Mouse (Mus musculus) right cerebral cortex, postnatal 10 days (tissue): ENCODE measurements around the gene Sec23ip.
A peak's percentile ranks its signal among the peaks of the same experiment; 100 is the strongest.
"Not testable (repeated sequence)": the region's sequence is repeated elsewhere in the genome, so short reads cannot be mapped to it uniquely, and the experiment has no call there.

Experiments used
- DNase-seq, 2 experiments: peaks; one replicate each; pipeline ENCODE4 v3.0.0; 2021; ENCODE audit warnings: low spot score in 2 of 2

Gene Sec23ip

DNA sequence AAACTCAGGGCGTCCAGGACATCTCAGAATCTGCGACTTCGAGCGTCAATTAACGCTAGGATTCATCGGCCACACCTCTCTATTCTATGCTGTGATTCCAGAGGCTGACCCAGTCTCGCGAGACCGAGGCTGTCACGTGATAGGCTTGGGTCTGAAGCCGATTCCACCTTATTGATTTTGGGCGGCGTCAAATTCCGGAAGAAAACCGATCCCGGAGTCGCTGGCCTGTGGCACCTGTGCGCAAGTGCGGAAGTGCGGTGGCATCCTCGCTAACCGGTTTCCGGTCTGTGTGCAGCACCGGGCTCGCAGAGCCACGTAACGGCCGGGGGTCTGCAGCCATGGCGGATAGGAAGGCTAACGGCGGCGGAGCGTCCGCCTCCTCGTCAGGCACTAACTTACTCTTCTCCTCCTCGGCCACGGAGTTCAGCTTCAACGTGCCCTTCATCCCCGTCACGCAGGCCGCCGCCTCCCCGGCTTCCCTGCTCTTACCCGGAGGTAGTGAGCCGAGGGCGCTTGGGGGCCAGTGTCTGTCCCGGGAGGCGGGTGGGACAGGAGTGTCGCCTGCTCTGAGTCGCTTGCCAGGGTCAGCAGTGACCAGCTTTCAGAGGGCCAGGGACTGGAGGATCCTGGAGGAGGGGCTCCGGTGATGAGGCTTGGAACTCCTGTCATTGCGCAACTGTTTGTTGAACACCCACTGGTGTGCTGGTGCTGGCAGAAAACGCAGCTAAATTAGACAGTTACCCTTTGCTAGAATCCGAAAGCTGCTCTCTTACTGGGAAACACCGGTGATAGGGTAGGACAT lies at the start of gene Sec23ip:
Gene Sec23ip, plus strand, starts transcription at position 260 of the 802 bp plus-strand sequence.
- DNase-seq: peak; percentile 99 to 100

DNA sequence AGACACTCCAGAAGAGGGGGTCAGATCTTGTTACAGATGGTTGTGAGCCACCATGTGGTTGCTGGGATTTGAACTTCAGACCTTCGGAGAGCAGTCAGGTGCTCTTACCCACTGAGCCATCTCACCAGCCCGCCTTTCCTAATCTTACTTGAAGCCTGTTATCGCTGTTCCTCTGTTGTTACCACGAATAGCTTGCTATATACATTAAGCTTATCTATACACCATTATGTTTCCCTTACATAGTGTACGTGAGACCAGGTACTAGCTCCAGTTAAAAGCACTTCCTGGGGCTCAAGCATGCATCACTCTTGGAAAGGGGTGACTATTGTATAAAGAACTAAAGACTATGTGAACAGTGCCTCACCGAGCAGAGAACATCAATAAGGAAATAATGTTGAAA lies 44.8 kb upstream of the Sec23ip start:
- DNase-seq: not testable (repeated sequence)

DNA sequence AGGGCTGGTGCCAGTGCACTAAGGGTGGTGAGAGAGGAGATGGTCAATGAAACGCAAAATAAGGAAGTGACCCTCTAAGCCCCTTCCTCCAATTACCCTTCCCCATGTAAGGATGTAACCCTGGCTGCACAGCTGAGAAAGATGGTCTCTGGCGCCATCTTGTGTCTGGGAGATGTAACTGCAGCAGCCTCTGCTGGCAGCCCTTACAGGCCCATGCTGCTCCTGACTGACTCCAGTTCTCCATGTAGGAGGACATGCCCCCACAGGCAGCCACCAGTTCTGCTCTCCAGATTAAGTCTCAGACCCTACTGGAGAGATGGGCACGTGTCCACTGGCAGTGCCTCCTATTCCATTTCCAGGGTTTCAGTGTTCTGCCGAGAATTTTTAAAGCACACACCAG lies 39.0 kb upstream of the Sec23ip start:
- peak; percentile 74 to 78 for DNase-seq

DNA sequence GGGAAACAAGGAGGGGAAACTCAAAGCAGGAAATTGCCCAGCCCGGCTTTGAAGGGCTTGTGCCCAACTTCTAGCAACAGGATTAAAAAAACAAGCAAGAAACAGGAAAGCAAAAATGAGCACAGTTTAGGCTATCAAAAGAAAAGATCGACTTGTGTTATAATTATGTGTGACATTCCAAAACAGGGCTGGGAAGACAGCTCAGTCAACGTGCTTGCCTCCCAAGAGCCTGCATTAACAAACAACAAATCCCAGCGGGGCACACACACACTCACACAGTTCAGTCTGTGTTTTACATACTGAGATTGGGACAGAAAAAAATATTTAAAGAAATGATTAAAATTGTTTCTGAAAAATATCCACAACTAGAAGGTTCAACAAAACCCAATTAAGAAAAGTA lies 26.8 kb upstream of the Sec23ip start:
- no peak for DNase-seq

DNA sequence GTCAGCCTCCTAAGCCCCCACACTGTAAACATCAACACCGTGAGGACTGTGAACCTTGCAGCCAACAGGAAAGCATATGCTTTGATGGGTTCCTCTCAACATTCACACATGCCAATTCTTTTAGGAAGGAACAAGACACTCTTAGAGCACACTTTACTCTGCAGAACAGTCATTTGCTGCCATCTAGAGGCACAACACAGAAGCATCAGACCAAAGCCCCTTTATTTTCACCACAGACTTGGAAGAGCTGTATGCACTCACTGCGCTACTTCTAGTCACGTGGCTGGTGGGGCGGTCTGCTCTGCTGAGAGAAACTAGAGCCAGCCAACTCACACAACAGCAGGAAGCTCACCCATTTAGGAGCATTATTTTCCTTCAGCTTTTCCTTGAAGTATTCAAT lies 20.0 kb upstream of the Sec23ip start:
- DNase-seq: peak; percentile 88 to 93

DNA sequence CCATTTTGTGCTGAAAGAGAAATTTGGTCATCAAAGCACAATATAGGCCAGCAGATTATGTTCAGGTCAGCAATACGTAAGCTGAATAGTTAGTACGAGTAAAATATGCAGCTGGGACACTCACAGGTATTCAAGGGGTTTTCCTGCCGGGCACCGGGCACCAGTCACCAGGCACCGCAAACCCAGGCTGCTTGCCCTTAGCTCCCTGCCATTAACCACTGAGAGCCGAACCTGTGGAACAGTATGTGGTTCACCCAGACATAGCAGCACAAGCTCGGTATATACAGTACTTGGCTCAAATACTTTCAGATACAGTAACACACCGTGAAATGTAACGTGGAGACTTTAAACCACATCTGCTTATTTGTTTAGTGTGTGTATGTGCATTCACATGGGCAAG lies 19.6 kb upstream of the Sec23ip start:
- DNase-seq: no peak

DNA sequence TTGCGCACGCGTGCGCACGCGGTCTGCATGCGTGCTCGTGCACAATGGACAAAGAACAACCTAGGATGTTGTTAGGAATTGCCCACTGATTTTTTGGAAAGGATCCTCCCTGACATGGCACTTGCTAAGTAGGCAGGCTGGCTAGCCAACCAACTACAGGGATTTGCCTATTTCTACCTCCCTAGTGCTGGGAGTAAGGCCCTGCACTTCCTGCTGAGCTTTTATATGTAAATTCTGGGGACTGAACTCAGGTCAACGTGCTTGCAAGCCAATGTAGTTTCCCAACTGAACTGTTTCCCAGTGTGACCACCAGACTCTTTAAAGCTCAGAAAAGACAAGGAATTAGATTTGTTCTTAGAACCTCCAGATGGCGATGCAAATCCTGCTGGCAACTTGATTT lies 17.7 kb upstream of the Sec23ip start:
- DNase-seq: no peak

DNA sequence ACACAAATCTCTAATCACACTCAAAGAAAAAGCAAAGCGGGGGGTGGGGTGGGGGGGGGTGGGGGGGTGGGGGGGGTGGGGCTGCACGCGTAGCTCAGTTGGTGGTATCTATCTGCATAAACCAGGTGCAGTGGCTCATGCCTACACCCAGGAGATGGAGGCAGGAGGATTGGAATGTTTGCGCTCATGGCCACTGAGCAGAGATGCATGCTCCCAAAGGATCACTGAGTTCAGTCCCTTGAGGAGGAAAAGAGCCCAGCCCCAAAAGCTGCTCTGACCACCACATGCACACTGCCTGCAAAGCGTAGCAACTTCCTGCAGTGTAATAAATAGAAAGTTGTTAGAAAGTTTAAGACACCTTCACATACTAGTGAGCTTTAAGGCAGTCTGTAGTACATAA lies 17.0 kb upstream of the Sec23ip start:
- DNase-seq: no peak

DNA sequence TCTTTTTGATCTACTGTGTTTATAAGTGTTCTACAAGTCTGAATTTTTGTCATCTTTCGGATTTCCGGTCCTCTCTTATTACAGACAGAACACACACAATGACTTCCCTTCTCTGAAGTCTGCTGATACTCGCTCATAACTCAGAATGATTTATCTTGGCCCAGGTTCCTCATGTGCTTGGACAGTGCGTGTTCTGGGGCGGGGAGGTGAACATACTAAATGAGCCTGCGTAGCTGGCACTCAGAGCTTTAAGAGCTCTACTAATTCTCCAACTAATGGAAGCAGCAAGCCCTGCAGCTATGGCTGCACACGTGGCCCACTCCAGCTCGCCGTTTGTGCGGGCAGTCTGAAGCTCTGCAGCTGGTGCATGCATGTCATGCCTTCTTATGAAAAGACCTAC lies 16.0 kb upstream of the Sec23ip start:
- no peak for DNase-seq

DNA sequence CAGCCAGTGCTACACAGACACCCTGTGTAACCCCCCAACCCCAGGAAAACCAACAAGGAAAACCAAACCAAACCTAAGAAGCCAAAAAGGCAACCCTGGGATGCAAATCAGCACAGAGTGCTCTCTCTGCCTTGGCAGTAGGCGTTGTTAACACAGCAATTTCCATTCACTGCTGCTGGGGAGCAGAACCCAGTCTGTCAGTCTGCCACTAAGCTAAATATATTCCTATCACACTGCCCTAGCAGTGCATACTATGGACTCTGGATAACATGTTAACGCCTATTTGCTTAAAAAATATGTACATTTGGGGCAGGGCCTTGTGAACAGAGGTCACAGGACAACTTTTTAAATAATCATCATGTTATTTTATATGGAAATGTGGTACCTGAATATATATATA lies 13.2 kb upstream of the Sec23ip start:
- no peak for DNase-seq

DNA sequence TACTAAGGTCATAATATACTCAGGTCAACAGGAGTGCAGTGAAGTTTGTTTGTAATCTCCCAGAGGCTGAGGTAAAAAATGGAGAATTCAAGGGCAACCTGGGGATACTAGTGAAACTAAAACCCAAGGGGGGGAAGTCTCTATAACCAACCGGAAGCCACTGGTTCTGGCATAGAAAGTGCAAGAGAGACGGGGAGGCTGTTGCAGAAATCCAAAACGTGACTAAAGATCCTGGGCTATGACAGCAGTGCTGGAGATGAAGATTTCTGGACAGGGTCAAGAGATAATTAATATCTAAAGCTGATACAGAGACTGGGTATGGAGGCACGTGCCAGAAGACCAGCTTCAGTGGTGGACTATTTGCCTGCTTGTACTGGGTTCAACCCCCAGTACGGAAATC lies 6.7 kb upstream of the Sec23ip start:
- no peak for DNase-seq

DNA sequence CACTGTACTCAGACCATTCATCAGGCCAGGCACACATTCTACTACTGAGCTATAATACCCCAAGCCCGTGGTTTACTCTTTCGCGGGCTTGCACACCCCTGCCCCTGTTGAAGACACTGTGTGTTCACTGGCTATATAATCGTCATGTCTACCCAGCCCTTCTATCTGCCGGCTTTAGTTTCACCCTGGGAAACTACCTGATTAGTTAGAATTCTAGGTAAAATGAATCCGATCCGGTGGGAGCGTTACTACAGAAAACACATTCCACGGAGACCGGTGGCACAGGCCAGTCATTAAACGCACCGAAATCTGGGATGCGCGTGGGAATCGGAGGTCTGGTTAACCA lies 5.7 kb upstream of the Sec23ip start:
- DNase-seq: no peak

DNA sequence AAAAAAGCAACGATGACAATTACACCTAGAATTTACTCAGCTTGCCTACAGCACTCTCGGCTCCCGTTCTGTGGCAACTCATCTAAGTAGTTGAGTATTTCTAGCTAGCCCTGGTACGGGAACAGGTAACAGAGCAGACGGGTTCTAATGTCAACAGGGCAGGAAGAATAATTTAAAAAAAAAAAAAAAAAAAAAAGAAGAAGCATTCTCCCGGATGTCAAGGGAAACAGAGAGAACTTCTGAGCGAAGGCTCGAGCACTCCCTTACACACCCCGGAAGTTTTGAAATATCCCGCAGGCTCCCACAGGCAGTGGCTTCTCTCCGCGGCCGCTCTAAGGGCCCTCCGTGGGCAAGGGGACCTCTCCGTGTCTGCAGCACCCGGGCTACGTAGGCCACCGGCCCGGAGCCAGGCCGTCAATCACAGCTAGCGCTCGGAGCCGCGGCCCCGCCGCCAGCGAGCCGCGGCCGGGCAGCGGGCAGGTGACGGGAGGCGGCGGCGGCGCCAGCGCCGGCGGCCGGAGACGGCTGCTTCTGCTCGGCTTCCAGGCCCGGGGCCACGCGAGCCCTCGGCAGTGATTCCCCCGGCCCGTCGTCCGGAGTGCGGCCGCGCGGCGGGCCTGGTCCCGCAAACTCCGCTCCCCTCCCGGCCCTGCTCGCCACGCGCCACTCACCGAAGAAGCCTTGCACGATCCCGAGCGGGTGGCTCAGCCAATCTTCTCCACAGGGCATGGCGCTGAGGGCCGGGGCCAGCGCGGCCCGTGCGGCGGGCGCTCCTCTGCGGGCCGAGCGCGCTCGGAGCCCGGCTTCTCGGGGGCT lies 5.1 kb upstream of the Sec23ip start:
- peak; percentile 39 to 61 for DNase-seq

DNA sequence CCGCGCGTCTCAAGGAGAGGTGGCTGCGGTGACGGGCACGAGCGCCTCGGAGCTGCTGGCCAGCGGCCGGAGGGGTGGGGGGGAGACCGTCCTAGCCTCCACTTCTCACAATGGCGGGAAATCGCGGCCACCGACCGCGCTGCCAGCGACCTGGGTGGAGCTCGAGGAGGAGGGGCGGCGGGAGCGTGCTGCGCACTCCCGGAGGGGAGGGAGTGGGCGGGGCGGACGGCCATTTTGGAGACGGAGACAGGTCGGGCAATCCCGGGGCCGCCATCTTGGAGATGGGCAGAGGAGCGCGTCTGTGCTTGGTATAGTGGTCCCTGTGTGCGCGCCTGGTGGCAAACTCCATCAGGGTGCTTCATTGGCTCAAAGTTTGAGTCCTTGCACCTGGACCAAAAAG lies 4.4 kb upstream of the Sec23ip start, which contains the start of gene Mcmbp:
Gene Mcmbp, minus strand, starts transcription at position 162 of the 400 bp plus-strand sequence.
- peak; percentile 98 for DNase-seq

DNA sequence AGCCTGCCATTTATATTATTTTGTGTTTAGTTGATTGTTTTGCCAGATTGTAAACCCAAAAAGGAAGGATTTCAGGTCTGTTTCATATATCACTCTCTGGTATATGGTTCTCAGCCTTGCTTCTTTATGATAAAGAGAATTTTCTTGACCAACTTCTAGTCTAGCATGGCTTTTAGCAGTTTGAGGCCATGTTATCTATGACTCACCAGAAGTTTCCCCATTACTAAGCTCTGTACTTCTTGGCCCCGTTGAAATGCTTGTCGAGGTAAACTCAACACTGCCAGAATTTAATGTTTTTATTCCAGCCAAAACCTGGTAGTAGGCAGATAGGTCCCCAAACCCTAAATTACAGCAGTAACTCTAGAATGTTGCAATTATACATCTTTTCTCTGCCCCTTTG lies 845 bp upstream of the Sec23ip start:
- DNase-seq: no peak

DNA sequence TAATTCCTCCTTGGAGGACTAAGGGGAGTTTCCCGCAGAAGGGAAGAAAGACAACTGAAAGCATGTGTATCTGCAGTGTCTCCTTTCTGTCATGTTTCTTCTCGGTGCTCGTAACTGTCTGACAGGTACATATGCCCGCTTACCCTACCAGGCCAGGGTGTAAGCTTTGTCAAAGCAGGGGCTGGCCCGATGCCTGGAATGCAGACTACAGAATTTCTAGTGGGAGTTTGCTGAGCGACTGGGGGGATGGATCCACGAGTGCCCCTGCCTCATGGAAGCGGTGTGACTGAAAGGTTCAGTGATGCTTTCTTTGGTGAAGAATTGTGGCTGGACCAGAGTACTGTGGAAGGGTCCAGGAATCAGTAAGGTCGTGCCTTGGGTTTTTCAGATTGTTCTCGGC lies 1.4 kb downstream of the Sec23ip start:
- peak in 1 of 2 experiments; percentile 40 for DNase-seq

DNA sequence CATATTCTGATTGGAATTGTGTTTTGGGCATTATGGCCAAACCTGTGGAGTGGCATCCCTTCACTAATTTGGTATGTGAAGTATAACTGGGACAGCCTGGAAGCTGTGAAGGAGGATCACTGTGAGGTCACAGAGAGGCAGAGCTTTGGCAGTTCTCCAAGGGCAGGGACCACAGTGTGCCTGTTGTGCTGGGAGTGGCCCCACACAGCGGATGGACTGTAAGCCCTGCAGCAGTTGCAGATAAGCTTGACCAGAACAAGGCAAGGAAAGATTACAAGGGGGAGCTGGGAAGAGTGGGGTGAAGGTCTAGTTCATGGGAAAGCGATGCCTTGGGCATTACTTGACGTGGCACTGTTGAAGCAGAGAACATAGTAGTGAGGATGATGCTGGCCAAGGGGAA lies 4.0 kb downstream of the Sec23ip start:
- DNase-seq: peak; percentile 42 to 56

DNA sequence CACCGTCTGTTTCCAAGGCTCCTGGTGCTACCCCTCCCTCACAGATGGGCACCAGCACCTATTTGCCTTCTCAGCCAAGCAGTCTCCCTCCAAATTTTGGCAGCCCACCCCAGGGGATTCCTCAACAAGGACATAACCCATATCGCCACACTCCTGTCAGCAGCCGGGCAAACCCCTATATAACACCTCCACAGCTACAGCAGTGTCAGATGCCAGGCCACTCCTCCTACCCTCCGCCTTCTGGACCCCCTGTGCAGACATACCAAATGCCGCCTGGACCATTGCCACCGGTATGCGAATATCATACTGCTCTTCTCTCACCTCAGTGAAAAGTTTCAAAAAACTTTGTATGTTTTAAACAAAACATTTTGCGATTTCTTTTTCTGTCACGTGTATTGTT lies 5.6 kb downstream of the Sec23ip start:
- no peak for DNase-seq

DNA sequence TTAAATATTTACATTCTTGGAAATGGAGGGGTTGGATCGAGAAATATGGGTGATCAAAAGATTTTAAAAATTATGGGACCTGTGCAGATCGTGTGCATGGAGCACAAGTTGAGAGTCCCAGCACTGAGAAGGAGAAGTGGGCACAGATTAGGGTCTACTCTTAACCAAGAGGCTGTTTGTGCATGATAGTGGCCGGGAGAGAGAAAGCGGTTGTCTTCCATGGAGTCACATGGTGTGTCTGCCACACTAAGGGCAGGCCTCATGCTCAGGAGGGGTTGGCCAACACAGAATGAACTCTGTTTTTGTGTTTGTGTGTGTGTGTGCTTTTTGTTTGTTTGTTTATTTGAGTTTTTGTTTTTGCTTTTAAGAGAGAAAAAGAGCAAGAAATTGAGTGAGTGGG lies 7.3 kb downstream of the Sec23ip start:
- no peak for DNase-seq

DNA sequence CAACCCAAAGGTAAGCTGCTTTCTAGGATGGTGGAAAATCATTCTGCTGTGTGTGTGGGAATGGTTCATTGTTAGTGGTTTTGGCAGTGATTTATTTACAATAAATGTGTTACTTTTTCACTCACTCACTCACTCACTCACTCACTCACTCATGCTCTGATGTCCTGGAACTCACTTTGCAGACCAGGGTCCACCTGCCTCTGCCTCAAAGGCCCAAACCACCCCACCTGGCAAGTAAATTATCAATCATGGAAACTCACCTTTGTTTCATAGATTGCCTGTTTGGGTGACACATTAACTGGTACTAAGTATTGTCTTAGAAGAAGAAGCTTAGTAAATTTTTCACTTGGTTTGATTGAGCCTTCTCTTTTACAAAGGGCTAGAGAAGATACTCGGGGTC lies 10.7 kb downstream of the Sec23ip start:
- DNase-seq: no peak

DNA sequence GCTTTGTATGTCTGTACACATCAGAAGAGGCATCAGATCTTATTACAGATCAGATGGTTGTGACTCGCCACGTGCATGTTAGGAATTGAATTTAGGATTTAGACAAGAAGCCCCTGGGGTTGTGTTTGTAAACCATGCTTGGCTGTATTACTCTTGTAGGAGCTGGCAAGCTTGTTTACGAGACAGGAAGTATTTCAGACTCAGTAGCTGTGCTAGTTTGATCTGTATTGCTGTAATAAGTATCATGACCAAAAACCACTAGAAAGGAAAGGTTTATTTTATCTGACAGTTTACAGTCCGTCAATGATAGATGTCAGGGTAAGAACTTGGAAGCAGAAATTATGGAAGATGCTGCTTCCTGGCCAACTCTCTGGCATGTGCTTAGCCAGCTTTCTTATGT lies 14.2 kb downstream of the Sec23ip start:
- no peak for DNase-seq

DNA sequence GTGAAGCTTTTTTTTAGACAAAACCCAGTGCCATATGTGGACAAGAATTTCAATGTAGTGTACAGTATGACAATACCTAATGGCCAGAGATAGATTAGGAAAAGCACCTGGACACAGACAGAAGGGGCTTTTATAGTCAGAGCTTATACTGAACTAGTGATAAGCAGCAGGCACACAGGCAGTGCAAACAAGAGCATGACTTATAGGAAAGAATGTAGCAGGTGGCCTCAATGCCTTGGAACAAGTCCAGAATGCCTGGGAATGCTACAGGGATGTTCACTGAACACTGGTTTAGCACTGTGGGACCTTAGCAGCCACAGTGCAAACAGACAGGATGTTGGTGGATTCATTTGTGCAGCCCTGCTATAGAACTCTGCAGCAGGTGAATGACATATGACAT lies 22.0 kb downstream of the Sec23ip start:
- DNase-seq: no peak

DNA sequence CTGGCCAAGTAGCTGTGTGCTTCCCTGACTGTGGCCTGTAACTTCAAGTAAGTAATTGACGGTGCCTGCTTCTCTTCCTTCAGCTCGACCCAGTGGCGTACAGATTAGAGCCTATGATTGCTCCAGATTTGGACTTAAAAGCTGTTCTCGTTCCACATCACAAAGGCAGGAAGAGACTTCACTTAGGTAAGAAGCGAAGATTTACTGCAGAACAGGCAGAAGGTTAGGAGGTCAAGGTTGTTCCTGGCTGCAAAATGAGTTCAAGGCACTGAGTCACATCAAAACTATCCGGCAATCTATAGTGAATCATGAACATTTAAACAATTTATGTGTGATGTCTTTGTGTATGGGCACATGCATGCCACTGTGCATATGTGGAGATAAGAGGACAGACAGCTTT lies 32.5 kb downstream of the Sec23ip start:
- no peak for DNase-seq
